Mouse (Mus musculus): ENCODE results near the gene Slc44a2.

DNA sequence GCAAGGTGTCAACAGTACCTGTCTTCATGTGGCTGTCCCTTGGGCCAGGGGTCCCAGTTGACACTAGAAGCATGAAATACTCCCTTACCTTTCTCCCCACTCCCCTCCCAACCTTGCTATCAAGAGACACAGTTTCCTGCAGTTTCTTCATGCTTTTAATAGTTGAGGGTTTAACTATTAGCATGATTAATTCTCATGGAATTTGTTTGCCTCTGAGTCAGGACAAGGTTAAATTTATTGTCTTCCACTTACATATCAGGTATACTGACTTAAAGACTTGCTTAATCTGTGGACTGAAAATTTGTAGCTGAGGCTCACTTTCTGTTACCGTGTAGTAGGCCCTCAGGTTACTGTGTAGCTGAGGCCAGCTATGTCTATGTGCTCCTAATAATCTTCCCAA is 13.0 kb downstream of the Slc44a2 start:
- TF ChIP-seq POLR2A (IDR thresholded peaks at IDR 0.05; ENCODE audit: low read depth, low read length) (no peak), CTCF (IDR thresholded peaks at IDR 0.05; ENCODE audit: borderline replicate concordance, insufficient read depth, low read length) (no peak)

All from embryonic fibroblast, embryonic 13.5 days (primary cell).